Comparison of ENCODE assay signal across 8 mouse cellular contexts in genomic region chr2:34645851-34646540, GRCm38 (mm10).
A peak's percentile ranks its signal among the peaks of the same experiment; 100 is the strongest.
DNase-seq lines count a peak whose midpoint lies in the region; ATAC-seq and TF ChIP-seq lines count a peak whose summit lies in the region.

No protein-coding gene starts in this region.

- TF ChIP-seq EP300 in liver, postnatal 0 days (IDR thresholded peaks at IDR 0.05; ENCODE audit: low read depth): no peak

- H3K27ac ChIP-seq in left cerebral cortex, adult 2 months: no peak overlapping the region
- peak overlapping the region; percentile 9; the same call in 1 of the 2 replicates for H3K27ac ChIP-seq in intestine, embryonic 15.5 days
- H3K27ac ChIP-seq in liver, postnatal 0 days (ENCODE audit: low read depth): peak overlapping the region; percentile 17
- no peak overlapping the region for H3K27ac ChIP-seq in neural tube, embryonic 12.5 days

- H3K4me1 ChIP-seq in intestine, embryonic 15.5 days (replicated peaks): peaks cover 9% of the 10 kb centered on the region; the same call in 1 of the 2 replicates
- peaks cover 11% of the 10 kb centered on the region; the same call in 1 of the 2 replicates for H3K4me1 ChIP-seq in liver, postnatal 0 days (ENCODE audit: insufficient read depth)
- peaks cover 11% of the 10 kb centered on the region for H3K4me1 ChIP-seq in neural tube, embryonic 12.5 days

- 11% methylated on average over 21 of the region's 21 CpGs for WGBS in intestine, embryonic 15.5 days
- 8% methylated on average over 21 of the region's 21 CpGs for WGBS in liver, postnatal 0 days (ENCODE audit: insufficient replicate concordance)
- WGBS in neural tube, embryonic 12.5 days: 13% methylated on average over 21 of the region's 21 CpGs

- H3K27me3 ChIP-seq in intestine, embryonic 15.5 days (replicated peaks): no peaks in the 10 kb centered on the region
- no peaks in the 10 kb centered on the region for H3K27me3 ChIP-seq in liver, postnatal 0 days (ENCODE audit: insufficient read depth, low read length)
- no peaks in the 10 kb centered on the region for H3K27me3 ChIP-seq in neural tube, embryonic 12.5 days (replicated peaks)

- no peak for TF ChIP-seq CTCF in left cerebral cortex, adult 2 months (IDR thresholded peaks at IDR 0.05)
- no peak for TF ChIP-seq CTCF in liver, postnatal 0 days (IDR thresholded peaks at IDR 0.05; ENCODE audit: low read depth)

- H3K4me2 ChIP-seq in intestine, embryonic 15.5 days (replicated peaks): peak overlapping the region; percentile 87
- peak overlapping the region; percentile 92 for H3K4me2 ChIP-seq in liver, postnatal 0 days (ENCODE audit: low read depth, low read length)
- H3K4me2 ChIP-seq in neural tube, embryonic 12.5 days (replicated peaks): peak overlapping the region; percentile 58

- intact Hi-C loops in left cerebral cortex, adult 2 months (cut with DNase I): no loop called here
- intact Hi-C loops in left cerebral cortex, postnatal 36 days (cut with DNase I): loop anchor here (10.0 kb wide), 1 partner anchor 821 kb away; no protein-coding TSS in a partner anchor

- H3K9ac ChIP-seq in intestine, embryonic 15.5 days: peak overlapping the region; percentile 54
- peak overlapping the region; percentile 66 for H3K9ac ChIP-seq in liver, postnatal 0 days (replicated peaks)
- no peak overlapping the region for H3K9ac ChIP-seq in neural tube, embryonic 12.5 days

- no peaks in the 10 kb centered on the region for H3K36me3 ChIP-seq in intestine, embryonic 15.5 days
- H3K36me3 ChIP-seq in liver, postnatal 0 days (replicated peaks; ENCODE audit: insufficient read depth, low read length): no peaks in the 10 kb centered on the region
- no peaks in the 10 kb centered on the region for H3K36me3 ChIP-seq in neural tube, embryonic 12.5 days

- DNase-seq in left cerebral cortex, adult 2 months (ENCODE audit: extremely low spot score in 1 of 2, low spot score in 2 of 2): peak in 1 of 2 experiments; percentile 30
- DNase-seq in left cerebral cortex, postnatal 36 days (ENCODE audit: low spot score in 2 of 2): no peak
- DNase-seq in gonadal fat pad, adult 2 months (ENCODE audit: low read depth): peak; percentile 28
- DNase-seq in liver, postnatal 0 days: peak; percentile 94
- DNase-seq in thymus, postnatal 14 days: peak; percentile 89

- no peaks in the 10 kb centered on the region for H3K9me3 ChIP-seq in intestine, embryonic 15.5 days
- no peaks in the 10 kb centered on the region for H3K9me3 ChIP-seq in liver, postnatal 0 days (ENCODE audit: low read length)
- no peaks in the 10 kb centered on the region for H3K9me3 ChIP-seq in neural tube, embryonic 12.5 days

- peak overlapping the region; percentile 34 for H3K4me3 ChIP-seq in left cerebral cortex, adult 2 months
- peak overlapping the region; percentile 44 for H3K4me3 ChIP-seq in intestine, embryonic 15.5 days (replicated peaks)
- peak overlapping the region; percentile 60 for H3K4me3 ChIP-seq in liver, postnatal 0 days (ENCODE audit: low read depth, low read length)
- peak overlapping the region; percentile 23 for H3K4me3 ChIP-seq in neural tube, embryonic 12.5 days

- ATAC-seq in common myeloid progenitor, adult 5-6 weeks (replicated peaks; ENCODE audit: low read depth, poor library complexity, severe bottlenecking): peak; percentile 88
- ATAC-seq in intestine, embryonic 15.5 days: peak; percentile 96
- ATAC-seq in liver, postnatal 0 days: peak; percentile 98
- peak; percentile 50; the same call in 1 of the 2 replicates for ATAC-seq in neural tube, embryonic 12.5 days (ENCODE audit: low FRiP score, low read depth)

Comparison
In these comparisons a context has a peak if more than half of its experiments do, and no peak if none do; other contexts are left out.
1. DNase-seq: peak in gonadal fat pad, adult 2 months (single experiment), liver, postnatal 0 days (single experiment) and thymus, postnatal 14 days (single experiment); none in left cerebral cortex, postnatal 36 days (0 of 2).
2. H3K27ac ChIP-seq: peak in intestine, embryonic 15.5 days (single experiment) and liver, postnatal 0 days (single experiment); none in left cerebral cortex, adult 2 months (single experiment) and neural tube, embryonic 12.5 days (single experiment).
3. Peak in every context shown above with its lines, with median percentiles within 50 percentile points of each other: H3K4me3 ChIP-seq, ATAC-seq and H3K4me2 ChIP-seq.